Mouse (Mus musculus) yolk sac, embryonic 10.5 days (tissue): Measurements from ENCODE around the gene 4930556J24Rik.
"Not testable (repeated sequence)": the region's sequence is repeated elsewhere in the genome, so short reads cannot be mapped to it uniquely, and the experiment has no call there.

ENCODE experiments used
- DNase-seq: peaks from one replicate; pipeline ENCODE4 v3.0.0-alpha.2; 2017; ENCODE audit warnings: low spot score

4930556J24Rik gene

DNA sequence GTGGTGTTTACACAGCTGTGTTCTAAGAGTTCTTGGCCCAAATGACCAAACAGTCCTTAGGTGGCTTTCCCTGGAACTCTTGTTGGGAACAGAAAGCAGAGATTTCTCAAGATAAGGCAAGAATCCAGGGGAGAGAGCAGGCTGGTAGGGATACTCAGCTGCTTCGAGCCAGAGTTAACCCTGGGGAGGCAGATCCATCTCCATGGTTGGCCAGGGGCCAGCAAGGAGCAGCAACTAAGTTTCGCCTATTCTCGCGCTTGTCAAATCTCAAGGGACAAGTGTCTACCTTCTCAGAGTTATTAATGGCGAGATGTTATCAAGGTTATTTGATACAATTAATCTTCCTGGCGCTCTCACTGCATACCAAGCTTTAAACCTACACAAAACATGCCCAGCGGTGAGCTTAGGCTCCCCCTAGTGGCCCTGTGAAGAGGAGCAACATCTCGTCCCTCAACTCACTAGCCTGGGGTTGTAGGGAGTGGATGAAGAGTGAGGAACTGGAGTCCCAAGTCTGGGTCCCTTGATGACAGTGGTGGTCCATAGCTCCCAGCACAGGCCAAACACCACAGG lies 55.2 kb downstream of the 4930556J24Rik start:
- DNase-seq: no peak

DNA sequence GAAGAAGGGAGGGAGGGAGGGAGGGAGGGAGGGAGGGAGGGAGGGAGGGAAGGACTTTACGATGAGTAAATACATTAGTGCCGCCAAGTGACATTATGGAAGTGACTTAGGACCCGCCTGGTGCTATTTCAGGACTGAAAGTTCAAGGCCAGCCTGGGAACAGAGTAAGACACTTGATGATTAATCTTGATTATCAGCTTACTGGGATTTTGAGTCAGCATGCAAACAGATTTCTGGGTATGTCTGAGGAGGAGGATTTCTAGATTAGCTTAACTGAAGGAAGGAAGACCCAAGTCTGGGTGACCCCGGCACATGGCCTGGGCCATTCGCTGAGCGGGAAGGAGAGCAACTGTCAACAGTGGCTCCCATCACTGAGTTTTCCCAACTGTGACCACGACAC lies 56.1 kb downstream of the 4930556J24Rik start:
- no peak for DNase-seq

DNA sequence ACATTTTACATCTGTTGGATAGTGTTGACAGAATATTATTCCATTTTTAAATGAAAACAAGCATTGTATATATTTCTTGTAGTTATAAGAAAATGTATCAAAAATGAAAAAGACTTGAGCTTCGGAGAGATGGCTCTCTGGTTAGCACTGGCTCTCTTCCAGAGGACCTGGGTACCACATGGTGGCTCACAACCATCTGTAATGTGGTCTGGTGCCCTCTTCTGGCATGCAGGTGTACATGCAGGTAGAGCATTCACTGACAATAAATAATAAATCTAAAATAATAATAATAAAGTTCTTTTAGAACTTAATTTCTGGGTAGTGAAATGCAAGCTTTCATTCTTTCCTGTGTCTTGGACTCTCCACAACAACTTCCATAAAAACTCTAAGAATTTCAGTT lies 57.8 kb downstream of the 4930556J24Rik start:
- DNase-seq: no peak

DNA sequence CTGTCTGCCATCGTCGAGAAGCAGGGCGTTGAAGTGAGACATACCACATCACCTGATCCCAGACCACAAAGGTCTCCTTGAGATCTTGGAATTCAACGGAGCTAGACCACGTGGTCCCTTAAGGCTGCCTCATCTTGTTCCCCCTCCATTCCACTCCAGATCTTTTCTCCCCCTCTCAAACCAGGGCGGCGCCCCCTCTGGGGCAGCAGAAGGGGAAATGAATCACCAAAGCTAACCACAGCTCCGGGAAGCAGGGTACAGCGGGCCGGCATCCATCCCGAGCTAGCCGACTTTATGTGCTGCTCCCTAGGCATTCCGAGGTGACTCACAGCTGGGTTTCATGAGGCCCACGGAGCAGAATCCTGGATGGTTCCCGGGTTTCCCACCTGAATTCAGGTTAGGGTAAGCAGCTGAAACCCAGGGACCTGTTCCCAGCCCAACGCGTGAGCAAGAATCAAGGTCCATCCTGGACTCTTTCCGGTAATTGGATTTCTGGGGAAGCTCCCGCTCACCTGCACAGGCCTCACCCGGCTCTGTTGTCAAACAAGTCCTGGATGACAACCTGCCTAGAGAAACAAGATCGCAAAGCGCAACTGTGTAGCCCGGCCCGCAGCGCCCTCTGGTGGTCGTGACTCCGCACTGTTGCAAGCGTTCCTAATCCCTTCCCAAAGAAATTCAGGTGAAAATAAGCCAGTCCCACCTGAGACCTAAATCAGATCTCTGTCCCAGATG lies 62.3 kb downstream of the 4930556J24Rik start, which contains the start of gene Slc35e4:
Gene Slc35e4 (minus strand): TSS at position 556 of the 732 bp plus-strand sequence.
- peak; percentile 72 for DNase-seq

DNA sequence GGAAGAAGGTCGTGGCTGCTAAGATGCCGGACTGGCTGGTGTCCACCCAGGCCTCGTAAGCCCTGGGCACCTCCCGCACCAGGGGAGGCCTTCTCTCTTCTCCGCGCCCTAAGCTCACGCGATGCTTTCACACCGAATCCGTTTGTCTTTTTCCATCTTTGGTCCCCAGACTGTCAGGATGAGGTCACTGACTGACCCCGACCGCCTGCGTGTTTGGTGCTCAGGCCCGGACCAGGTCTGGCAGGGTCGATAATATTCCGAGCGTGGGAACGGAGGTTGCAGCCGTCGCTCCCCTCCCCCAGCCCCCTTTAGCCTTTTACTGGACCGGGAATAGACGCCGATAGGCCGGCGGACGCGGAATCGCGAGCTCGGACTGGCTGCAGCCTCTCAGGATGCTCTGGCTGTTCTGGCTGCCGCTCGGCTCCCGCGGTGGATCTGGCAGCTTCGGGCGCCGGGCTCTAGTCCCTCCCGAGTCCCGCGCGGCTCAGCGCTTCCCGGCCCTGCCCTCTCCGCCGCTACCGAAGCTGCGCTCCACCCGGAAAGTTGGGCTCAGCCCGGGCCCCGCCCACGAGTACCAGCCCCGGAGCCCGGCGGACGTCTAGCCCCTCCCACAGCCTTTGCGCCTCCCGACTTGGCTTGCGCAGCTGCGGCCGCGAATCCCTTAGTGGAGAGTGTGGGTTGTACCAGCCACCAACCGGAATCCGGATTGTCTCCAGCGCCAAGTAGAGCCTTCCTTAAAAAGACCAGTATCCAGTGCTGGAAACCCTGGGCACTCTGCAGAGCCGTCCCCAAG lies 63.1 kb downstream of the 4930556J24Rik start:
- peak; percentile 86 for DNase-seq

DNA sequence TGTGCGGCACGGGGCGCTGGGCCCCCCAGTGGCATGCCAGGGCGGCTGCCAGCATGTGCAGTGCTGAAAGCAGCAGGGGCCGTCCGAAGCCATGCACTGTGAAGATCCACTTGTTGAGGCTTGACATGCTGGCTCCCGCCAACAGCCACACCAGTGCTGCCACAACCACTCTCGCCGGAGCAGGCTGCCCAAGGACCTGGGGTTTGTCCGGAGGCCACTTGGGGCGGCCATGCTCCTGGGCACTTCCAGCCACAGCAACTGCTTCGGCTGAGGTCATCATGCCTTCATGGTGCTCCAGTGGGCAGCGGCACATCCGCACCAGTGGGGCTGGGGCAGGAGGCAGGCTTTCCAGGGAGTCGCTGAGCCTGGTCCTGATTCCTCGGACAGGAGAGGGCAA lies 63.7 kb downstream of the 4930556J24Rik start:
- DNase-seq: no peak

DNA sequence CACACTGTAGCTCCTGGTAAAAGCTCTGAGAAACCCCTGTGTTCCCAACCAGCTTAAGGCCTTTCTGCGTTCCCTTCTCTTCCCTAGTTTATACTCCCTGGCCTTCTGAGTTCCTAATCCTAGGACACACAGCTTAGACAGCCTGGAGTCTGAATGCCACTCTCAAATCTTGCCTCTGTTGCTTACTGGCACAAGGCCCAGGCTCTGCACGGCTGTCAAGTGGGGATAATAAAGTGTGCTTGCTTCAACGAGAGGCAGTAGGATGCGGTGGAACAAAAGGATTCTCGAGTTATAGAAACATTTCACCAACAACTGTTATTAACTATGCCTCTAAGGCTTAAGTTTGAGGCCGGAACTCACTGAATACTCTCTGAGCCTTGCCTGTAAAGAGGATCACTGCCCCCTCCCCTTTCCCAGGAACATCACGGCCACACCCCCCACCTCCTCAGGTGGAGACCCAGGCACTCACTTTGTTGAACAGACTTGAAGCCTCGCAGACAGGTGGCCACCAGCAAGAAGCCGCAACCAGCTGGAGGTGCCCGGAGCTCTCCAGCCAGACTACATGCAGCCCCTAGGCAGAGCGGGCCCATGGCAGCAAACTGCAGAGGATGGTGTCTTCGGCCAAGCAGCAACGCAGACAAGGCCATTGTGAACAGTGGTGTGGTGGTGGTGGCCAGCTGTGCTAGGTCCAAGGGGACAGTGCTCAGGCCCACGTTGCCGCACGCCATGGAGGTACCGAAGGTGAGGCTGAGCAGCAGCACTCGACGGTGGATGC lies 64.3 kb downstream of the 4930556J24Rik start:
- no peak for DNase-seq

DNA sequence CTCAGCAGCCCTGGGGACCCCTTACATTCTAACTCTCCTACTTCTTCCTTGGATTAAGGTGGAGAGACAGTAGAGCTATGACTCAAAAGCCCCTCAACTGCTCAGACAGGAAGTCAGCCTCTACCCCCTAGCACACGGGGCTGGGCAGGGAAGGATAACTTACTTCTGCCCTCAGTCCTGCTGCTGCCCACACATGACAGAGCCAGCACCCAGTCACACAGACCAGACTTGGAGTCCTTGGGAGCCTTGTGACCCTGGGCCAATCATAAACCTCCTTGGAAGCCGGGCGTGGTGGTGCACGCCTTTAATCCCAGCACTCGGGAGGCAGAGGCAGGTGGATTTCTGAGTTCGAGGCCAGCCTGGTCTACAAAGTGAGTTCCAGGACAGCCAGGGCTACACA lies 65.1 kb downstream of the 4930556J24Rik start:
- not testable (repeated sequence) for DNase-seq

DNA sequence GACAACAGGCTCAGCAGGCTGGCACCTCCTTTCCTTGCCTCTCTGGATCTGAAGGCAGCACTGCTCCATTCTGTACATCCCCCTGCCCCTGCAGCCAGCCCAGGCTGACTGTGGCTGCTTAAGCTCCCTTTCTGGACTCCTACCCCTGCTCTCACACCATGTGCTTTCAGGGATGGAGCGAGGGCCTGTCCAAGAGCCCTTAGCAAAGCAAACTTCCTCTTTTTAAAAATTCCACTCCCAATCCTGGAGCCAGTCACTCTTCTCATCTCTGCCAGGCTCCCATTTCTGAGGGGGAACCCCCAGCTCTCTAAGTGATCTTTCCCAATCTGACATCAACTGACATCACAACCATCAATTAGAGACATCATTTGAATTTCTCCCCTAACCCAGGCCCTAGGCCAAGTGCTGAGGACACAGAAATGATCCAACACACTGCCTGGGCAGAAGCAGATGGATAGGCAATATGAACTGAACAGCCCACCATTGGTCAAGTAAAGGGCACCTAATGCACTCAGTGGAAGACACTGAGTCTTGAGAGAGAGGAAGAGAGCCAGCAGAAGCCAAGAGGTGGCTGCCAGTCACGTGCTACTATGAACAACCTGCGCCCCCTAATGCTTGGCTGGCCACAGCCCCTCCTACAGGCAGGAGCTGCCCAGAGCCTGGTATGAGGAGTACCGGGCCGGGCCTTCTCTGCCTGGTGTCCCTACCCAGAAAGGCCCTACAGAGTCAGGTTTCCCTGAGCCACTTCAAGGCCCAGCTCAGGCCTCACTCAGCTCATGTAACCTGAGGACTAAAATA lies 65.9 kb downstream of the 4930556J24Rik start:
- DNase-seq: no peak

DNA sequence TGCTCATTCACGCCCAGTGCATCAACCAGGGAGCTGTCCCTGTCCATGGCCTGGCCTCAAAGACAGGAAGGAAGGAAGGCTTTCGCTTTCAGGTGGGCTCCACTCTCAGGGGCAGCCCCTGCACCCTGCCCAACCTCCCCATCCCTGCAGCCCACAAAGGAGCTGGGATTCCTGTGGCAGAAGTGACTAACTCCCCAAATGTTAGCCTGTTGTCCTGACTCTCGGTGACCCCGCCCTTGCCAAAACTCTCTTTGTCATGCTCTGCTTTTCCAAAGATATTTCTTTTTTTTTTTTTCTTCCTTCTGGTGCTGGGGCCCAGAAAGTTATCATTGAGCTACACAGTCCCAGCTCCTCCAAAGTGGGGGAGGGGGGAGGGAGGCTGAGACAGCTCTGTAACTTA lies 67.3 kb downstream of the 4930556J24Rik start:
- no peak for DNase-seq

DNA sequence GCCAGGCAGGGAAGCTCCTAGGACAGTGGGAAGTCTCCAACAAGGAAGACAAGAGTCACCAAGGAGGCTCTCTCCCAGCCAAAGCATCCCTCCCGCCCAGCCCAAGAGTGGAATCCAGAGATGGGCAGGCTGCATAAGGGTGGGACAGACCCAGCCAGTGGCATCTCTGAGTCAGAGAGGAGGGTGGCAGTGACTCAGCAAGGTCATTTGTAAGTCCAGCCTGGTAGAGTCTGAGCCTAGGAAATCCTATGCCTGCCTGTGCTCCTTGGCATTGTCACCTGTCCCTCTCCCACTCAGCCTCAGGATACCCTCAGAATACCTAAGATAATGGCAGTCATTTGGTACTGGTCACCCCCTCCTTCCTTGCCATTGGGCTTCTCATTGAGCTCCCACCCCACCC lies 71.1 kb downstream of the 4930556J24Rik start:
- DNase-seq: no peak

DNA sequence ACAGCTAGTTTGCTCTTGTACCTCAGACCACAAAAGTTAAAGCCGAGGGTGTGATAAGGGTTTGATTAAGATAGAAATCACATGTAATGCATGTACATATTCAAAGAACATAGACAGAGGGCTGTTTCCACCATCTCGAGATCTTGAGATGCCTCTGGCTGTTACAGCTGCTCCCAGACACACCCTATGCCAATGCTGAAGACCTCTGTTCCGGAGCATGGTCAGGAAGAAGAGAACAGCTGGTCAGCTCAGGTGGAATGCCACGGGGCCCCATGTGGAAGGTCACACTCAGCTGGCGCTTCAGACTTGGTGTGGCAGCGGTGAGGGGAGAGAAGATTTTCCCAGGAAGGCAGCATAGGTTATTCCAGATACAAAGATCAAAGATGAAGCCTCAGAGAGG lies 71.9 kb downstream of the 4930556J24Rik start:
- no peak for DNase-seq

DNA sequence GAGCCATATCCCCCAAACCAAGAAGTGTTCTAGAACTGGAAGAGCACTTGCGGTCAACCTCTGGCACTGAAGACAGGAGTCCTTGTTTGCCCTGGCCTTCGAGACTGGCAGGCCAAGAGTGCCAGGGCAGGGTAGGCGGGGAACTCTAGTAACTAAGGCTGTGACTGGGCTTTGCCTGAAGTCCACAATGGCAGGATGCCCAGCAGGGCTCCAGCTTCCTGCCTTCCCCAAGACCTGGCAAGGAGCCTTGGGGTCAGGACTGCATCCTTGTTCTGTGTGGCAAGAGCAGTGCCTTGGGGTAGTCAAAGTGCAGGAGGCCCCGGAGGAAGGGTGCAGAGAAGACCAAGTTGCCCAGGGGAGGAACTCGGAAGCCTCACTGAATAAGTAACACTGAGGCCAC lies 73.5 kb downstream of the 4930556J24Rik start:
- no peak for DNase-seq

DNA sequence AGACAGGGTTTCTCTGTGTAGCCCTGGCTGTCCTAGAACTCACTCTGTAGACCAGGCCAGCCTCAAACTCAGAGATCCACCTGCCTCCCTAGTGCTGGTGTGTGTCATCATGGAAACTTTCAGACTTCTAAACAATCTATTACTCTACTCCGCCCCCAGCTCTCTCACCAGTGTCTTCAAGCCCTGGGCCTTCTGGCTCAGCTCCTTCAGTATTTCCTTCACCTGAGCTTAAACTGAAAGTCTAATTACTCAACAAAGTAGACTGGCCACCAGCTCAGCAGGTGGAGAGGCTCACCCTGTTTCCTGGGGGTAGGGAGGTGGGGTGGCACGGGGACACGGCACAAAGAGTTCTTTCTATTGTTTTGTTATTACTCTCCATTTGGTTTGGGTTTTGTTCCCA lies 74.1 kb downstream of the 4930556J24Rik start:
- no peak for DNase-seq

DNA sequence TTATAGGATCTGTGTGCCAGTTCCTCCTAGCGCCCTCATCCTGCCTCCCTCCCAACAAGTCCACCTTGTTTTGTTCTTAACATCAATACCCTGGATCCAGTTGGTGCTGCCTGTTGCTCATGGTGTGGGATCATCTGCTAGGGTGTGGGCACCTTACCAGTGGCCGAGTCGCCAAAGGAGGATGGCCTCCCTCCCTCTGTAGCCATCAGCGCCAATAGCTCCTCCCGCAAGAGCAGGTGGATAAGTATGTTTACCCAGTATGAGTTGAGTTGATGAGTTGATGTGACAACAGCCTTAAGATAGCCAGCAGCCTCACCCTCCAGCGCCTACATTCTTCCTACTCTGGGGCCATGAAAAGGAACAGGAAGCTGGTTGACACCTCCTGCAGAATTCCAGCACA lies 76.3 kb downstream of the 4930556J24Rik start:
- DNase-seq: no peak

DNA sequence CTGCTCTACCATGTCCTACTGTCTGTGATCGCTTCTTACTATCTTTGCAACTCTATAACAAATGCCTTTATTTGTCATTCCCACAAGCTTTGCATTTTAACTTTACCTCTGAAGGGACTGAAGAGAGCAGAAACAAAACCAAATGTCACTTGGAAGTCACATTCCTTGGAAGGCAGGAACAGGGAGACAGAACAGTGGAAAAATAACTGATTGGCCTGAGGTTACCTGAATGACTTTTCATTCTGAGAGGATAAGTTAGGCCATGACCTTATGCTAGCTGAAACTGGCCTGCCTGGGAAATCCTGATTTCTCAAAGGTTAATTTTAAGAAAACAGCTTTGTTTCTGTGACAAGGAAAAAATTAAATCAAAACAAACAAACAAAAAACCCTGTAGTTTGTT lies 80.6 kb downstream of the 4930556J24Rik start:
- no peak for DNase-seq

DNA sequence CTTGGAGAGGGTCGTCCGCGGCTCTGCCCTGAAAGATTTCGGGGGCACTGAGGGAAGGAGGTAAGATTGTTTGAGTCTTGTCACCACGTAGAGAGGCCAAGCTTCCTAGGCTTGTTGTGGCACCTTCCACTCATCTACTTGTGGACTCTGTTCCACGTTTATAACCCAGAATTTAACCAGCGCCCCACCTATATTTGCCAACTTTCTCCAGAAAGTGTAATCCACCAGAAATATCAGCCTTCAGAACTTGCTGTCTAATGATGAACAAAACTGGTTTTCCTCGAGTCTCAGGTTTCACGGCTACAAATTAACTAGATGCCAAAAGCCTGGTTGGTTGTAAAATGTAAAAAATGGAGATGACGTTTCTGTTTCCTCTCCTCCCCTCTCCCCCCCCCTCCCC lies 81.1 kb downstream of the 4930556J24Rik start:
- no peak for DNase-seq

DNA sequence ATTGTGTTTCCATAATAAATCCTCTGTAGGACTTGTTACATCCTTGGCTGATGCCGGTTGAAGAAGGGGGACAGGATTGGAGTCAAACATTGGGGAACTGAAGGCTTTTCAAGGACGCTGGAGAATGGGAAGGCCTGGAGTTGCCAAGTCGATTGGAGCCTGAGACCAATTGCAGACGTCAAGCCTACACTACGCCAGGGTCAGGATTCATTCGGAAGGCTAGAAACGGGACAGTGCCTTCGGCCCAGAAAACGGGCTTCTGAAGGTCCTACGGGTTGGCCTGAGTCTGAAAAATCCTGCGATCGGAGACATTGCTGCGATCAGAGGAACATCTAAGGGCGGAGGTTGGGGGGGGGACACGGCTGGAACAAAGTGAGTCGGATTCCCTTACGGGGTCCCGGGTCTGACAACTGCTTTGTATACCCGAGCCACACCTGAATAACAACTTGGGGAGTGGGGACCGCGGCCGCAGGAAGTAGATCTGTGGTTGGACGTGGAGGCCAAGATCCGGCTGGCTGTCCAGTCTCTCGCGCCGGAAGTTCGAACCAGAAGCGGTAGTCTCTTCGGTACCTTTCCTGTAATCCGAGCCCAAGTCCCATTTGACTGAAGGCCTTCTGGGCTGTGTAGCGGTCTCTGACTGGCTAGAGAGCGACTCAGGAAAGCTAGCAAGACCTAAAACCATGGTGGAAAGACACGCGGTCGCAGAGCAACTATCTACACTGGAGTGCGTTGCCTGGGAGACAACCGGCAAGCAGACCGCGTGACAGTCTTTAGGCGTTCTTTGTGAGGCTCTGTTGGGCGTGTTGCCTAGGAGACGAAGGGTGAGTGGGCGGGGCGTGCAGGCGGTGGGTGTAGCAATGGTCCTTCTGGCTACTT lies 81.9 kb downstream of the 4930556J24Rik start, which contains the start of the genes 4921536K21Rik and Dusp18:
Gene 4921536K21Rik (minus strand): TSS at position 693 of the 876 bp plus-strand sequence.
Gene Dusp18 (plus strand): TSS at position 835 of the 876 bp plus-strand sequence.
- peak; percentile 95 for DNase-seq

DNA sequence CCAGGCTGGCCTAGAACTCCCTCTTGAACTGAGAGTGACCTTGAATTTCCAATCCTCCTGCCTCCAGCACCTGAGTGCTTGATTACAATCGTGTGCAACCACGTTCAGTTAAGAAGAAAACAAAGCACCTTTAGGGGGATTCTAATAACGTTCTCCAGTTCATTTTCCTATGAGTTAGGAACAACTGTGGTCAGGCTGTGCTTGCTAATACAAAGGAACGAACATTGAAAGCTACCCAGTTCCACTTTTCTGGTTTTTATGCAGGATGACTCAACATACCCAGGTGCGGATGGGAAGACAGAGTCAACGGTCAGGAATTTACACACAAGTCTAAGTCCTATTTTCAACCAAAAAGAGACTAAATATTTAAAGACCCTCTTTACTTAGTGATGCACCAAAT lies 82.6 kb downstream of the 4930556J24Rik start:
- no peak for DNase-seq
